Mouse (Mus musculus) left cerebral cortex, adult 6 months (tissue): ENCODE results near the gene Gsx1. TPM values are rescaled to one million over a fixed set of nuclear protein-coding genes. Genes with fewer than 3 reads are reported as not detected.

Source experiments
- long read RNA-seq, 2 experiments: library from polyadenylated mRNA; unstranded; transcript quantifications; one replicate each; pipeline ENCODE4 v2.0.0; 2019 to 2020
- polyA plus RNA-seq: library from polyadenylated mRNA; unstranded; fragments of <200 nt; fragmentation: Nextera tagmentation; gene quantifications from 2 replicates; pipeline ENCODE4 v1.2.3, GENCODE M21; 2021

The Gsx1 gene
- 0.22 and 0.45 TPM in 2 replicates for polyA plus RNA-seq
- long read RNA-seq, experiment 1 = 0 reads
- long read RNA-seq, experiment 2 = 0 reads

DNA sequence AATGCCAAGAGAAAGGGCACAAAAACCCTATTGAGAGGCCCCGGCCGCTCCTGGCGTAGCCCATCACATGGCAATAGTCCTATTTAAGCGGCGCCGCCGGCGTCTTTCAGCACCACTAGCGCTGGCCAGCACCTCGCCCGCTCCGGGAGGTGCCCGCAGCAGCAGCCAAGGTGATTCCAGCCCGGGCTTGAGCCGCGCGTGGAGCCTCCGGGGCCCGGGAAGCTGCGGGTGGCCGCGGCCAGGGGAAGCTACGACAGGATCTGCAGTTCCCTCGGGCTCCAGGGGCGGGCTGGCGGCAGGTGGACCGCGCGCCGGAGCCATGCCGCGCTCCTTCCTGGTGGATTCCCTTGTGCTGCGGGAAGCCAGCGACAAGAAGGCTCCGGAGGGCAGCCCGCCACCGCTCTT, at the start of gene Gsx1:
Gene Gsx1 (plus strand): TSS at position 126 of the 405 bp plus-strand sequence.

Other genes starting within 250 kb of the Gsx1 start
- 54.1 and 67.1 TPM in 2 replicates for gene Gtf3a, start 240.0 kb upstream of the Gsx1 start, polyA plus RNA-seq
- gene Mtif3, start 224.9 kb upstream of the Gsx1 start, polyA plus RNA-seq = 30.1 and 39.2 TPM in 2 replicates
- gene Lnx2, start 112.1 kb upstream of the Gsx1 start, polyA plus RNA-seq = 1.2 and 1.6 TPM in 2 replicates
- 163 and 171 TPM in 2 replicates for gene Polr1d, start 111.6 kb upstream of the Gsx1 start, polyA plus RNA-seq
- not detected in 2 replicates for gene Pdx1, start 81.3 kb downstream of the Gsx1 start, polyA plus RNA-seq
- not detected in 2 replicates for gene Cdx2, start 118.6 kb downstream of the Gsx1 start, polyA plus RNA-seq
- not detected in 2 replicates for gene Urad, start 133.7 kb downstream of the Gsx1 start, polyA plus RNA-seq
- 1.2 and 1.3 TPM in 2 replicates for gene Flt3, start 211.8 kb downstream of the Gsx1 start, polyA plus RNA-seq
- gene Pan3, start 241.5 kb downstream of the Gsx1 start, polyA plus RNA-seq = 34.7 and 52.2 TPM in 2 replicates